In the genomic region with DNA sequence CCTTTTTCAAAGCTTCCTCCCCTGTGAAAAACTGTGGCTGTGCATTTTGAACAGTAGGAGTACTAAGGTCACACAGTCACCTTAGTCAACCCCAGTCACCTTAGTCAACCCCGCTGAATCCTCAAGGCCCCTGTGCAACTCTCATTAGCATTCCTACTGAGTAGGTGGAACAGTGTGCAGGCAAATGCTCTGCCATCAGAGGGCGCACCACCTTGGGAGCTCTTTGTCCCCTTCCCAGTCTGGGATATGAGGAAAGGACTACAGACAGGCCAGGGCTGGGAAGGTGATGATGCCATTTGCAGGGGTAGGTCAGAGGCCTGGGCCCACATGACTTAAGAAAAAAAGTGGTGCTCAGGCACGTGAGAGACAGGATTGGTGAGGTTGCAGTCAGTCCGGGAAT, we compare ENCODE assay signal across 8 mouse cellular contexts. TPM values are rescaled to one million over a fixed set of nuclear protein-coding genes. Genes with fewer than 3 reads are reported as not detected.
DNase-seq lines count a peak whose midpoint lies in the region; ATAC-seq and TF ChIP-seq lines count a peak whose summit lies in the region.

No protein-coding gene starts in this region.

- no peaks in the 10 kb centered on the region for H3K27me3 ChIP-seq in liver, embryonic 12.5 days (replicated peaks)
- H3K27me3 ChIP-seq in lung, embryonic 14.5 days (ENCODE audit: insufficient read depth, low read length), result no peaks in the 10 kb centered on the region
- H3K27me3 ChIP-seq in forebrain, embryonic 15.5 days, result no peaks in the 10 kb centered on the region

- H3K9me3 ChIP-seq in liver, embryonic 12.5 days (replicated peaks), result no peaks in the 10 kb centered on the region
- H3K9me3 ChIP-seq in lung, embryonic 14.5 days (ENCODE audit: low read depth, low read length), result no peaks in the 10 kb centered on the region
- no peaks in the 10 kb centered on the region for H3K9me3 ChIP-seq in forebrain, embryonic 15.5 days

- H3K4me1 ChIP-seq in liver, embryonic 12.5 days, result peaks cover 48% of the 10 kb centered on the region
- peaks cover 10% of the 10 kb centered on the region for H3K4me1 ChIP-seq in bone marrow macrophage, adult 2 months (ENCODE audit: control insufficient read depth, insufficient read depth, low read length)
- H3K4me1 ChIP-seq in lung, embryonic 14.5 days (ENCODE audit: insufficient read depth), result peaks cover 7% of the 10 kb centered on the region; the same call in 1 of the 2 replicates
- H3K4me1 ChIP-seq in forebrain, embryonic 15.5 days, result peaks cover 29% of the 10 kb centered on the region

- no peak overlapping the region for H3K4me2 ChIP-seq in liver, embryonic 12.5 days
- no peak overlapping the region for H3K4me2 ChIP-seq in lung, embryonic 14.5 days
- no peak overlapping the region for H3K4me2 ChIP-seq in forebrain, embryonic 15.5 days (replicated peaks)

- 69% methylated on average over 4 of the region's 4 CpGs for WGBS in liver, embryonic 12.5 days (ENCODE audit: insufficient replicate concordance)
- 52% methylated on average over 4 of the region's 4 CpGs for WGBS in lung, embryonic 14.5 days
- WGBS in forebrain, embryonic 15.5 days, result 52% methylated on average over 4 of the region's 4 CpGs

- no peak overlapping the region for H3K9ac ChIP-seq in liver, embryonic 12.5 days
- no peak overlapping the region for H3K9ac ChIP-seq in lung, embryonic 14.5 days
- H3K9ac ChIP-seq in forebrain, embryonic 15.5 days (replicated peaks), result no peak overlapping the region

- no peak overlapping the region for H3K4me3 ChIP-seq in liver, embryonic 12.5 days
- no peak overlapping the region for H3K4me3 ChIP-seq in bone marrow macrophage, adult 2 months (ENCODE audit: insufficient read depth, low read length)
- H3K4me3 ChIP-seq in lung, embryonic 14.5 days (ENCODE audit: low read depth, low read length), result no peak overlapping the region
- no peak overlapping the region for H3K4me3 ChIP-seq in forebrain, embryonic 15.5 days

- peak; percentile 58 for TF ChIP-seq CTCF in bone marrow macrophage, adult 2 months (IDR thresholded peaks at IDR 0.05; ENCODE audit: low read depth, low read length)
- TF ChIP-seq CTCF in lung, embryonic 14.5 days (IDR thresholded peaks at IDR 0.05; ENCODE audit: low read depth), result peak; percentile 58

- DNase-seq in cerebellum, adult 11-12 months, result peak; percentile 40
- no peak for DNase-seq in cerebellum, adult 11 months
- DNase-seq in liver, result peak; percentile 39
- DNase-seq in lung, embryonic 14.5 days, result peak; percentile 39
- no peak for DNase-seq in Muller cell, postnatal 12 days (ENCODE audit: inconsistent ontology term)

- TF ChIP-seq POLR2A in bone marrow macrophage, adult 2 months (IDR thresholded peaks at IDR 0.05; ENCODE audit: borderline replicate concordance, low read depth, low read length), result no peak

- peaks cover 49% of the 10 kb centered on the region for H3K36me3 ChIP-seq in liver, embryonic 12.5 days
- peaks cover 55% of the 10 kb centered on the region for H3K36me3 ChIP-seq in lung, embryonic 14.5 days (ENCODE audit: insufficient read depth)
- peaks cover 34% of the 10 kb centered on the region for H3K36me3 ChIP-seq in forebrain, embryonic 15.5 days

- no peak overlapping the region for H3K27ac ChIP-seq in liver, embryonic 12.5 days
- H3K27ac ChIP-seq in bone marrow macrophage, adult 2 months (ENCODE audit: insufficient read depth, low read depth, low read length), result no peak overlapping the region
- no peak overlapping the region for H3K27ac ChIP-seq in lung, embryonic 14.5 days (ENCODE audit: low read depth)
- no peak overlapping the region for H3K27ac ChIP-seq in forebrain, embryonic 15.5 days (replicated peaks)

- ATAC-seq in liver, embryonic 12.5 days, result no peak
- no peak for ATAC-seq in lung, embryonic 14.5 days (ENCODE audit: insufficient read depth)
- no peak for ATAC-seq in forebrain, embryonic 15.5 days (replicated peaks)

RNA-seq across cellular contexts. Expression of gene Wfikkn1, which starts 1.4 kb away (rescaled TPM):
- 0.83 and 0.91 TPM in 2 replicates for polyA plus RNA-seq in liver, embryonic 12.5 days (2016; fragmentation: Nextera tagmentation; extraction: Ambion mirVana)
- polyA plus RNA-seq in bone marrow macrophage, adult 2 months (2012; ENCODE audit: insufficient read depth, insufficient read length, missing spikeins), result 0.84 and 1.4 TPM in 2 replicates
- polyA plus RNA-seq in lung, embryonic 14.5 days (2014; fragmentation: Nextera tagmentation; extraction: Ambion mirVana), result 0.57 and 0.87 TPM in 2 replicates
- 0.55 and 0.60 TPM in 2 replicates for polyA plus RNA-seq in forebrain, embryonic 15.5 days (2015; fragmentation: Nextera tagmentation; extraction: Ambion mirVana)

RNA-seq across cellular contexts. Expression of gene Mettl26, which starts 4.4 kb away (rescaled TPM):
- 52.3 and 53.5 TPM in 2 replicates for polyA plus RNA-seq in liver, embryonic 12.5 days (2016; fragmentation: Nextera tagmentation; extraction: Ambion mirVana)
- 16.1 and 17.0 TPM in 2 replicates for polyA plus RNA-seq in bone marrow macrophage, adult 2 months (2012; ENCODE audit: insufficient read depth, insufficient read length, missing spikeins)
- polyA plus RNA-seq in lung, embryonic 14.5 days (2014; fragmentation: Nextera tagmentation; extraction: Ambion mirVana), result 44.6 and 45.7 TPM in 2 replicates
- polyA plus RNA-seq in forebrain, embryonic 15.5 days (2015; fragmentation: Nextera tagmentation; extraction: Ambion mirVana), result 61.8 and 62.0 TPM in 2 replicates

RNA-seq across cellular contexts. Expression of gene Mcrip2, which starts 10.7 kb away (rescaled TPM):
- 68.0 and 70.3 TPM in 2 replicates for polyA plus RNA-seq in liver, embryonic 12.5 days (2016; fragmentation: Nextera tagmentation; extraction: Ambion mirVana)
- polyA plus RNA-seq in bone marrow macrophage, adult 2 months (2012; ENCODE audit: insufficient read depth, insufficient read length, missing spikeins), result 10.3 and 16.6 TPM in 2 replicates
- polyA plus RNA-seq in lung, embryonic 14.5 days (2014; fragmentation: Nextera tagmentation; extraction: Ambion mirVana), result 17.7 and 17.9 TPM in 2 replicates
- polyA plus RNA-seq in forebrain, embryonic 15.5 days (2015; fragmentation: Nextera tagmentation; extraction: Ambion mirVana), result 14.4 and 16.7 TPM in 2 replicates

RNA-seq across cellular contexts. Expression of gene Wdr90, which starts 18.0 kb away (rescaled TPM):
- polyA plus RNA-seq in liver, embryonic 12.5 days (2016; fragmentation: Nextera tagmentation; extraction: Ambion mirVana), result 19.5 and 19.6 TPM in 2 replicates
- polyA plus RNA-seq in bone marrow macrophage, adult 2 months (2012; ENCODE audit: insufficient read depth, insufficient read length, missing spikeins), result 11.7 and 13.1 TPM in 2 replicates
- 29.9 and 34.1 TPM in 2 replicates for polyA plus RNA-seq in lung, embryonic 14.5 days (2014; fragmentation: Nextera tagmentation; extraction: Ambion mirVana)
- 18.8 and 24.8 TPM in 2 replicates for polyA plus RNA-seq in forebrain, embryonic 15.5 days (2015; fragmentation: Nextera tagmentation; extraction: Ambion mirVana)

RNA-seq across cellular contexts. Expression of gene Rhot2, which starts 34.6 kb away (rescaled TPM):
- 15.8 and 17.4 TPM in 2 replicates for polyA plus RNA-seq in liver, embryonic 12.5 days (2016; fragmentation: Nextera tagmentation; extraction: Ambion mirVana)
- polyA plus RNA-seq in bone marrow macrophage, adult 2 months (2012; ENCODE audit: insufficient read depth, insufficient read length, missing spikeins), result 30.8 and 35.1 TPM in 2 replicates
- polyA plus RNA-seq in lung, embryonic 14.5 days (2014; fragmentation: Nextera tagmentation; extraction: Ambion mirVana), result 10.8 and 11.0 TPM in 2 replicates
- 15.2 and 16.1 TPM in 2 replicates for polyA plus RNA-seq in forebrain, embryonic 15.5 days (2015; fragmentation: Nextera tagmentation; extraction: Ambion mirVana)

Comparison
In these comparisons a context has a peak if more than half of its experiments do, and no peak if none do; other contexts are left out.
1. DNase-seq: peak in cerebellum, adult 11-12 months (single experiment), liver (single experiment) and lung, embryonic 14.5 days (single experiment); none in cerebellum, adult 11 months (single experiment) and Muller cell, postnatal 12 days (single experiment).